Mouse (Mus musculus): ENCODE results near the gene Hnmt. TPM values are rescaled to one million over a fixed set of nuclear protein-coding genes. Genes with fewer than 3 reads are reported as not detected.

Gene Hnmt
- 21.9 TPM for polyA plus RNA-seq (2014; fragmentation: Illumina TruSeq; extraction: RNeasy Lipid Tissue Mini Kit (QIAGEN cat#74804); ENCODE audit: low read depth, low replicate concordance)

DNA sequence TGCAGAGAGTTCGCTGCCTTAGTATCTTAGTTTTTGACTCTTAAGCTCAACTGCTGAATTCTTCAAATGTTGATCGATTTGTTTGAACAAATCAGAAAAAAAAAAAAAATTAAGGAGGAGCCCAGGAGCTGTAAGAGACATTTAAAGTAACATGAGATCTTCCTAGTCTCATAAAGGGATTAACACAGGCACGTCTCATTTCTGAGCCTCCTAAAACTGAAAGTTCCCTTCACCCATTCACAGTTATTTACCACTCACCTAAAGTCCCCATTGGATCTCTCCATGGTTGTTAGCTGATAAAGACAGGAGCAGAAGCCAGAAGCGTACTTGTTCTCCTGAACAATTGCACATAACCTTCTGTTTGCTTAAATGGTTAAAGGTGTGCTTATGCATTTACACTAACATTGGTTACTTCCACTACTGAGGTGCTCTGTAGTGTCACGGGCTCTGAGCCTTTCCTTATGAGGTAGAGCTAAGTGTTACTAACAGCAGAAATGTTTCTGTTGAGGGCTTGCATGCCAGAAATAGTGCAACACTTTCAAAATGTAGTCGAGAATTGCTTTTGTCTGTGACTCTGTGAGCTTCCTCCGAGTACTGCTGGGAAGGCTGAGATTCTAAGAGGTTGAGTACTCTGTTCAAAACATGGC is at the start of gene Hnmt:
Hnmt (minus strand) TSS at position 51 of the 647 bp plus-strand sequence.

GRCm38 (mm10) chr2:24096495-24096894 is 47.3 kb upstream of the Hnmt start, which contains the start of gene Tbpl2:
Gene Tbpl2, minus strand, starts transcription at chr2:24096595.

Other genes starting within 250 kb of the Hnmt start
- not detected for gene Tbpl2, start 47.2 kb upstream of the Hnmt start, polyA plus RNA-seq (2014; fragmentation: Illumina TruSeq; extraction: RNeasy Lipid Tissue Mini Kit (QIAGEN cat#74804); ENCODE audit: low read depth, low replicate concordance)
- gene Il1f8, start 103.8 kb upstream of the Hnmt start, polyA plus RNA-seq (2014; fragmentation: Illumina TruSeq; extraction: RNeasy Lipid Tissue Mini Kit (QIAGEN cat#74804); ENCODE audit: low read depth, low replicate concordance), result 1.2 TPM
- not detected for gene Il1f9, start 137.1 kb upstream of the Hnmt start, polyA plus RNA-seq (2014; fragmentation: Illumina TruSeq; extraction: RNeasy Lipid Tissue Mini Kit (QIAGEN cat#74804); ENCODE audit: low read depth, low replicate concordance)
- gene Il1f6, start 166.0 kb upstream of the Hnmt start, polyA plus RNA-seq (2014; fragmentation: Illumina TruSeq; extraction: RNeasy Lipid Tissue Mini Kit (QIAGEN cat#74804); ENCODE audit: low read depth, low replicate concordance), result not detected
- gene Il1f5, start 227.6 kb upstream of the Hnmt start, polyA plus RNA-seq (2014; fragmentation: Illumina TruSeq; extraction: RNeasy Lipid Tissue Mini Kit (QIAGEN cat#74804); ENCODE audit: low read depth, low replicate concordance), result not detected
- not detected for gene Il1f10, start 241.8 kb upstream of the Hnmt start, polyA plus RNA-seq (2014; fragmentation: Illumina TruSeq; extraction: RNeasy Lipid Tissue Mini Kit (QIAGEN cat#74804); ENCODE audit: low read depth, low replicate concordance)